Mouse (Mus musculus) midbrain, embryonic 11.5 days (tissue): ENCODE results near the gene Arhgef33. TPM values are rescaled to one million over a fixed set of nuclear protein-coding genes. Genes with fewer than 3 reads are reported as not detected.

Experiments used
- ATAC-seq: fragments of 200-750 bp; cut with Nextera tagmentation; 2 replicates; pipeline ENCODE4 v1.8.0; 2017; ENCODE audit warnings: moderate TSS enrichment, moderate library complexity; ENCODE audit not compliant: low FRiP score
- DNase-seq: peaks from one replicate; pipeline ENCODE4 v3.0.0; 2015; ENCODE audit warnings: low spot score; ENCODE audit errors: missing footprints
- H3K27ac ChIP-seq: fragments of 300-500 bp; sonication (generic); 2 replicates; pipeline ENCODE4 v1.5.1; 2014; ENCODE audit warnings: low read depth, low read length
- H3K27me3 ChIP-seq: fragments of 300-500 bp; sonication (generic); 2 replicates; pipeline ENCODE4 v1.6.1; 2014; ENCODE audit warnings: mild to moderate bottlenecking, low read length, moderate library complexity, mixed read lengths; ENCODE audit not compliant: control insufficient read depth, insufficient read depth
- H3K36me3 ChIP-seq: fragments of 300-500 bp; sonication (generic); 2 replicates; pipeline ENCODE4 v1.6.1; 2014; ENCODE audit warnings: mild to moderate bottlenecking, low read length, moderate library complexity, mixed read lengths; ENCODE audit not compliant: control insufficient read depth, insufficient read depth
- H3K4me1 ChIP-seq: fragments of 300-500 bp; sonication (generic); 2 replicates; pipeline ENCODE4 v1.6.1; 2014; ENCODE audit warnings: low read length; ENCODE audit not compliant: control insufficient read depth, insufficient read depth
- H3K4me2 ChIP-seq: fragments of 300-500 bp; sonication (generic); 2 replicates; pipeline ENCODE4 v1.6.1; 2014; ENCODE audit warnings: mild to moderate bottlenecking, moderate library complexity
- H3K4me3 ChIP-seq: fragments of 300-500 bp; sonication (generic); 2 replicates; pipeline ENCODE4 v1.5.1; 2014; ENCODE audit warnings: low read depth, low read length
- H3K9ac ChIP-seq: fragments of 300-500 bp; sonication (generic); 2 replicates; pipeline ENCODE4 v1.6.1; 2014; ENCODE audit warnings: low read length
- H3K9me3 ChIP-seq: fragments of 300-500 bp; sonication (generic); 2 replicates; pipeline ENCODE4 v1.6.1; 2016; ENCODE audit warnings: low read length; ENCODE audit not compliant: control insufficient read depth
- WGBS: fragments of 180-500 bp; shearing (Covaris S2); extraction: QIAGEN DNeasy Blood & Tissue Kit; methylation state at CpG from one replicate; pipeline ENCODE4 v1.1.7; 2014; 5-methylcytosine and 5-hydroxymethylcytosine counted together
- polyA plus RNA-seq: library from polyadenylated mRNA; unstranded; fragments of >200 nt; fragmentation: Nextera tagmentation; extraction: Ambion mirVana; gene quantifications from 2 replicates; pipeline ENCODE4 v1.2.1, GENCODE M21; 2014

Arhgef33 gene
- polyA plus RNA-seq, 1 experiment from 2014 or later = 0.57 TPM

GRCm38 (mm10) chr17:80411182-80411581 is 104.0 kb downstream of the Arhgef33 start:
- Histone ChIP-seq H3K4me2 (no peak overlapping the region), H3K9ac (no peak overlapping the region), H3K4me1 (no peaks in the 10 kb centered on the region), H3K27ac (no peak overlapping the region), H3K36me3 (peaks cover 12% of the 10 kb centered on the region), H3K9me3 (no peaks in the 10 kb centered on the region), H3K4me3 (no peak overlapping the region), H3K27me3 (no peaks in the 10 kb centered on the region)
- 68% methylated on average over 1 of the region's 1 CpGs for WGBS
- DNase-seq = no peak
- ATAC-seq = no peak

- H3K36me3 ChIP-seq = peaks cover 18% of the 10 kb centered on the region
- no peak overlapping the region for H3K4me2 ChIP-seq
- DNase-seq = no peak
- no peak for ATAC-seq
- no peak overlapping the region for H3K9ac ChIP-seq
- no peaks in the 10 kb centered on the region for H3K4me1 ChIP-seq
- 88% methylated on average over 10 of the region's 10 CpGs for WGBS
- no peak overlapping the region for H3K27ac ChIP-seq
- H3K4me3 ChIP-seq = no peak overlapping the region
- H3K9me3 ChIP-seq = no peaks in the 10 kb centered on the region
- H3K27me3 ChIP-seq = no peaks in the 10 kb centered on the region
Observed at GRCm38 (mm10) chr17:80418572-80419210, 111.5 kb downstream of the Arhgef33 start.

- Histone ChIP-seq H3K9me3 (no peaks in the 10 kb centered on the region), H3K27me3 (no peaks in the 10 kb centered on the region), H3K36me3 (peaks cover 14% of the 10 kb centered on the region), H3K9ac (no peak overlapping the region), H3K4me2 (no peak overlapping the region), H3K27ac (no peak overlapping the region), H3K4me3 (no peak overlapping the region), H3K4me1 (no peaks in the 10 kb centered on the region)
- DNase-seq = no peak
- no peak for ATAC-seq
- WGBS = 89% methylated on average over 1 of the region's 1 CpGs
Observed at GRCm38 (mm10) chr17:80420998-80421397, 113.8 kb downstream of the Arhgef33 start.

GRCm38 (mm10) chr17:80426171-80426570 is 119.0 kb downstream of the Arhgef33 start:
- WGBS = 92% methylated on average over 7 of the region's 7 CpGs
- Histone ChIP-seq H3K36me3 (peaks cover 10% of the 10 kb centered on the region), H3K4me1 (no peaks in the 10 kb centered on the region), H3K4me2 (no peak overlapping the region), H3K9me3 (no peaks in the 10 kb centered on the region), H3K4me3 (no peak overlapping the region), H3K9ac (no peak overlapping the region), H3K27ac (no peak overlapping the region), H3K27me3 (no peaks in the 10 kb centered on the region)
- DNase-seq (no peak), ATAC-seq (no peak)

- Histone ChIP-seq H3K4me2 (no peak overlapping the region), H3K27ac (no peak overlapping the region), H3K4me1 (no peaks in the 10 kb centered on the region), H3K4me3 (no peak overlapping the region), H3K9me3 (no peaks in the 10 kb centered on the region), H3K27me3 (no peaks in the 10 kb centered on the region), H3K9ac (no peak overlapping the region), H3K36me3 (peaks cover 10% of the 10 kb centered on the region)
- DNase-seq (no peak), ATAC-seq (no peak)
- 91% methylated on average over 5 of the region's 5 CpGs for WGBS
Observed at GRCm38 (mm10) chr17:80426901-80427300, 119.7 kb downstream of the Arhgef33 start.

- peaks cover under 1% of the 10 kb centered on the region; the same call in 1 of the 2 replicates for H3K36me3 ChIP-seq
- ATAC-seq = no peak
- no peaks in the 10 kb centered on the region for H3K9me3 ChIP-seq
- H3K4me2 ChIP-seq = no peak overlapping the region
- H3K27ac ChIP-seq = no peak overlapping the region
- H3K4me1 ChIP-seq = no peaks in the 10 kb centered on the region
- DNase-seq = no peak
- no peaks in the 10 kb centered on the region for H3K27me3 ChIP-seq
- WGBS = 85% methylated on average over 2 of the region's 2 CpGs
- H3K9ac ChIP-seq = no peak overlapping the region
- no peak overlapping the region for H3K4me3 ChIP-seq
Observed at GRCm38 (mm10) chr17:80427966-80428365, 120.8 kb downstream of the Arhgef33 start.

- no peak for ATAC-seq
- Histone ChIP-seq H3K4me3 (no peak overlapping the region), H3K4me2 (no peak overlapping the region)
Observed at GRCm38 (mm10) chr17:80431997-80432396, 124.8 kb downstream of the Arhgef33 start.

GRCm38 (mm10) chr17:80434430-80434829 is 127.2 kb downstream of the Arhgef33 start:
- ATAC-seq (no peak), DNase-seq (no peak)
- H3K27ac ChIP-seq = no peak overlapping the region
- peaks cover 11% of the 10 kb centered on the region; the same call in 1 of the 2 replicates for H3K36me3 ChIP-seq
- no peaks in the 10 kb centered on the region for H3K27me3 ChIP-seq
- 83% methylated on average over 3 of the region's 3 CpGs for WGBS
- H3K4me3 ChIP-seq = no peak overlapping the region
- no peak overlapping the region for H3K9ac ChIP-seq
- no peaks in the 10 kb centered on the region for H3K4me1 ChIP-seq
- H3K9me3 ChIP-seq = no peaks in the 10 kb centered on the region
- no peak overlapping the region for H3K4me2 ChIP-seq

More at GRCm38 (mm10) chr17:80431997-80432396, 124.8 kb downstream of the Arhgef33 start:
- no peak overlapping the region for H3K27ac ChIP-seq
- H3K27me3 ChIP-seq = no peaks in the 10 kb centered on the region
- 95% methylated on average over 9 of the region's 9 CpGs for WGBS
- H3K9me3 ChIP-seq = no peaks in the 10 kb centered on the region
- H3K36me3 ChIP-seq = peaks cover 8% of the 10 kb centered on the region; the same call in 1 of the 2 replicates
- no peak overlapping the region for H3K9ac ChIP-seq
- no peak for DNase-seq
- H3K4me1 ChIP-seq = no peaks in the 10 kb centered on the region

GRCm38 (mm10) chr17:80435680-80436079 is 128.5 kb downstream of the Arhgef33 start:
- peaks cover 11% of the 10 kb centered on the region; the same call in 1 of the 2 replicates for H3K36me3 ChIP-seq
- DNase-seq = no peak
- H3K9ac ChIP-seq = no peak overlapping the region
- no peak for ATAC-seq
- no peak overlapping the region for H3K4me2 ChIP-seq
- WGBS = 91% methylated on average over 5 of the region's 5 CpGs
- H3K9me3 ChIP-seq = no peaks in the 10 kb centered on the region
- no peaks in the 10 kb centered on the region for H3K4me1 ChIP-seq
- no peak overlapping the region for H3K27ac ChIP-seq
- H3K4me3 ChIP-seq = no peak overlapping the region
- no peaks in the 10 kb centered on the region for H3K27me3 ChIP-seq
